Mouse (Mus musculus): ENCODE results near the gene Gm2696. TPM values are rescaled to one million over a fixed set of nuclear protein-coding genes. Genes with fewer than 3 reads are reported as not detected.
A peak's percentile ranks its signal among the peaks of the same experiment; 100 is the strongest.

The Gm2696 gene
- polyA plus RNA-seq, 1 experiment from 2014 or later = not detected

GRCm38 (mm10) chr10:77819203-77819602 lies 4.7 kb downstream of the Gm2696 start:
- no peak overlapping the region for H3K4me2 ChIP-seq (ENCODE audit: low read length)
- DNase-seq (peak; percentile 46), ATAC-seq (ENCODE audit: low FRiP score, low TSS enrichment) (no peak)
- H3K4me1 ChIP-seq (ENCODE audit: control insufficient read depth, insufficient read depth, low read length) = no peaks in the 10 kb centered on the region
- no peaks in the 10 kb centered on the region for H3K36me3 ChIP-seq (ENCODE audit: control insufficient read depth, insufficient read depth, low read length)
- H3K27ac ChIP-seq (replicated peaks; ENCODE audit: low read depth, low read length) = no peak overlapping the region
- 29% methylated on average over 4 of the region's 4 CpGs for WGBS
- H3K4me3 ChIP-seq (replicated peaks; ENCODE audit: low read depth, low read length) = no peak overlapping the region
- no peak overlapping the region for H3K9ac ChIP-seq (replicated peaks; ENCODE audit: low read length)
- no peaks in the 10 kb centered on the region for H3K27me3 ChIP-seq (ENCODE audit: control insufficient read depth, insufficient read depth, low read length)
- no peaks in the 10 kb centered on the region for H3K9me3 ChIP-seq (ENCODE audit: control insufficient read depth, low read length)

DNA sequence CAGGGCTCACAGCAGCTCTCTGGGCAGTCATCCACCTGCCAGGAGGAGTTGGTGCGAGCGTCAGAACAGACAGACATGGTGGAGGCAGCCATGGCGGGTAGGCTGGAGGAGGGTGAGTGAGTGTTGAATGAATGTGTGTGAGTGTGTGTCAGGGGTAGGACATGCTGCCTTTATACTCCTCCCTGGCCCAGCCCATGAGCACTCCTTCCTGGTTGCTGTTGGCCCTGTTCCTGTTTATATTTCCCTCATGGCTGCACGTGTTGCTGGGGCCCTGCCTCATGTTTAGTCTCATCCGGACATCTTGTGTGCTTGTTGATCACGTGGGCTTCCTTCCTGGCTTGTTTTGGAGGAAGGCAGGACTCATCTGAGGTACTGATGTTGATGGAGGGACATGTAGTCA lies 12.5 kb downstream of the Gm2696 start, which contains the start of gene Krtap10-4:
Krtap10-4 (minus strand) TSS at position 145 of the 400 bp plus-strand sequence.
- no peak within 1 kb of the TSS for H3K27ac ChIP-seq (replicated peaks; ENCODE audit: low read depth, low read length)
- H3K4me1 ChIP-seq (ENCODE audit: control insufficient read depth, insufficient read depth, low read length) = no peaks in the 10 kb centered on the region
- no peaks in the 10 kb centered on the region for H3K27me3 ChIP-seq (ENCODE audit: control insufficient read depth, insufficient read depth, low read length)
- H3K9me3 ChIP-seq (ENCODE audit: control insufficient read depth, low read length) = no peaks in the 10 kb centered on the region
- no peak within 1 kb of the TSS for H3K4me3 ChIP-seq (replicated peaks; ENCODE audit: low read depth, low read length)
- DNase-seq (no peak), ATAC-seq (ENCODE audit: low FRiP score, low TSS enrichment) (no peak)
- H3K9ac ChIP-seq (replicated peaks; ENCODE audit: low read length) = no peak within 1 kb of the TSS
- H3K36me3 ChIP-seq (ENCODE audit: control insufficient read depth, insufficient read depth, low read length) = no peaks in the 10 kb centered on the region
- H3K4me2 ChIP-seq (ENCODE audit: low read length) = no peak within 1 kb of the TSS
- 72% methylated on average over 6 of the region's 6 CpGs for WGBS

GRCm38 (mm10) chr10:77835647-77836046 lies 21.2 kb downstream of the Gm2696 start, which contains the start of gene Krtap10-10:
Gene Krtap10-10, plus strand, starts transcription at chr10:77835947.
- Histone ChIP-seq H3K9ac (replicated peaks; ENCODE audit: low read length) (no peak within 1 kb of the TSS), H3K4me2 (ENCODE audit: low read length) (no peak within 1 kb of the TSS), H3K27ac (replicated peaks; ENCODE audit: low read depth, low read length) (no peak within 1 kb of the TSS), H3K9me3 (ENCODE audit: control insufficient read depth, low read length) (no peaks in the 10 kb centered on the region), H3K36me3 (ENCODE audit: control insufficient read depth, insufficient read depth, low read length) (no peaks in the 10 kb centered on the region), H3K4me3 (replicated peaks; ENCODE audit: low read depth, low read length) (no peak within 1 kb of the TSS), H3K4me1 (ENCODE audit: control insufficient read depth, insufficient read depth, low read length) (no peaks in the 10 kb centered on the region), H3K27me3 (ENCODE audit: control insufficient read depth, insufficient read depth, low read length) (no peaks in the 10 kb centered on the region)
- WGBS = 75% methylated on average over 9 of the region's 9 CpGs
- DNase-seq (no peak), ATAC-seq (ENCODE audit: low FRiP score, low TSS enrichment) (no peak)

DNA sequence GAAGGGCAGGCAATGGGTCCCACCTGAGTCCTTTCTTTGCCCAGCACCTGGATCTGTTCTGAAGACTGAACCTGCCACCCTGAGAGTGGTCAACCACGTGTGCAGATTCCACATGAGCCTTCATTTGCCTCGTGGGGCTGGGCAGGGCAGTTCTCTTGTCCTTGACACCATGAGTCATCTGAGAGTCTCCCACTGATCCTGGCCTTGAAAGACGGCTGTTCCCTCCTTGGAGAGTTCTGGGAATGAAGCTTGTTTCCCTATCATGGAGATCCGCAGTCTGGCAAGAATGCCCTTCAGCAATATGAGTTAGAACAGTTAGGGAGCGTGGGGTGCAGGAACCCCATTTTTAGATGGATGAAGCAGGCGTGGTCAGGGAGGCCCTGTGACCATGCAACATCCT lies 24.5 kb downstream of the Gm2696 start:
- Histone ChIP-seq H3K4me3 (replicated peaks; ENCODE audit: low read depth, low read length) (no peak overlapping the region), H3K9me3 (ENCODE audit: control insufficient read depth, low read length) (peaks cover 9% of the 10 kb centered on the region; the same call in 1 of the 2 replicates), H3K27ac (replicated peaks; ENCODE audit: low read depth, low read length) (no peak overlapping the region), H3K4me2 (ENCODE audit: low read length) (no peak overlapping the region), H3K36me3 (ENCODE audit: control insufficient read depth, insufficient read depth, low read length) (no peaks in the 10 kb centered on the region), H3K4me1 (ENCODE audit: control insufficient read depth, insufficient read depth, low read length) (no peaks in the 10 kb centered on the region), H3K9ac (replicated peaks; ENCODE audit: low read length) (no peak overlapping the region), H3K27me3 (ENCODE audit: control insufficient read depth, insufficient read depth, low read length) (no peaks in the 10 kb centered on the region)
- no peak for DNase-seq
- WGBS = 83% methylated on average over 6 of the region's 6 CpGs
- ATAC-seq (ENCODE audit: low FRiP score, low TSS enrichment) = no peak

DNA sequence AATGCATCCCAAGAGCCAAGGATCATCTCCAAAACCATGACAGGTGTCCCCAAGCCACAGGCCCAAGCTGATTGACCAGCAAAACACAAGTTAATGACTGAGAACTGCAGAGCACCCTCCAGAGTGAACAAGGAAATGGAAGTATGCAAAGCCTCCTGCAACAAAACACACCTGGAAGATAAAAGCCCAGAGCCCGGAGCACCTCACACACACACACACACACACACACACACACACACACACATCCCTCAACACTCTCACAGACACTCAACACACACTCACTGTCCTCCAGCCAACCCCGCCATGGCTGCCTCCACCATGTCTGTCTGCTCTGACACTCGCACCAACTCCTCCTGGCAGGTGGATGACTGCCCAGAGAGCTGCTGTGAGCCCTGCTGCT lies 32.0 kb downstream of the Gm2696 start, which contains the start of gene Gm36176:
Gm36176 (plus strand) TSS at position 301 of the 400 bp plus-strand sequence.
- Histone ChIP-seq H3K36me3 (ENCODE audit: control insufficient read depth, insufficient read depth, low read length) (no peaks in the 10 kb centered on the region), H3K4me3 (replicated peaks; ENCODE audit: low read depth, low read length) (no peak within 1 kb of the TSS), H3K4me1 (ENCODE audit: control insufficient read depth, insufficient read depth, low read length) (no peaks in the 10 kb centered on the region), H3K9me3 (ENCODE audit: control insufficient read depth, low read length) (peaks cover 15% of the 10 kb centered on the region), H3K4me2 (ENCODE audit: low read length) (no peak within 1 kb of the TSS), H3K9ac (replicated peaks; ENCODE audit: low read length) (no peak within 1 kb of the TSS), H3K27ac (replicated peaks; ENCODE audit: low read depth, low read length) (no peak within 1 kb of the TSS), H3K27me3 (ENCODE audit: control insufficient read depth, insufficient read depth, low read length) (no peaks in the 10 kb centered on the region)
- ATAC-seq (ENCODE audit: low FRiP score, low TSS enrichment) (no peak), DNase-seq (no peak)
- 71% methylated on average over 3 of the region's 3 CpGs for WGBS

- DNase-seq (no peak), ATAC-seq (ENCODE audit: low FRiP score, low TSS enrichment) (no peak)
- Histone ChIP-seq H3K27me3 (ENCODE audit: control insufficient read depth, insufficient read depth, low read length) (no peaks in the 10 kb centered on the region), H3K4me2 (ENCODE audit: low read length) (no peak overlapping the region), H3K9me3 (ENCODE audit: control insufficient read depth, low read length) (peaks cover 15% of the 10 kb centered on the region), H3K36me3 (ENCODE audit: control insufficient read depth, insufficient read depth, low read length) (no peaks in the 10 kb centered on the region), H3K9ac (replicated peaks; ENCODE audit: low read length) (no peak overlapping the region), H3K4me1 (ENCODE audit: control insufficient read depth, insufficient read depth, low read length) (no peaks in the 10 kb centered on the region), H3K27ac (replicated peaks; ENCODE audit: low read depth, low read length) (no peak overlapping the region), H3K4me3 (replicated peaks; ENCODE audit: low read depth, low read length) (no peak overlapping the region)
- WGBS = 7% methylated on average over 2 of the region's 2 CpGs
Measured at GRCm38 (mm10) chr10:77846961-77847360, 32.5 kb downstream of the Gm2696 start.

GRCm38 (mm10) chr10:77847538-77847937 lies 33.1 kb downstream of the Gm2696 start:
- no peak overlapping the region for H3K4me2 ChIP-seq (ENCODE audit: low read length)
- no peak overlapping the region for H3K27ac ChIP-seq (replicated peaks; ENCODE audit: low read depth, low read length)
- H3K36me3 ChIP-seq (ENCODE audit: control insufficient read depth, insufficient read depth, low read length) = no peaks in the 10 kb centered on the region
- no peak overlapping the region for H3K4me3 ChIP-seq (replicated peaks; ENCODE audit: low read depth, low read length)
- ATAC-seq (ENCODE audit: low FRiP score, low TSS enrichment) (no peak), DNase-seq (no peak)
- whole genome bisulfite sequencing = 72% methylated on average over 2 of the region's 2 CpGs
- no peak overlapping the region for H3K9ac ChIP-seq (replicated peaks; ENCODE audit: low read length)
- peaks cover 15% of the 10 kb centered on the region for H3K9me3 ChIP-seq (ENCODE audit: control insufficient read depth, low read length)
- H3K4me1 ChIP-seq (ENCODE audit: control insufficient read depth, insufficient read depth, low read length) = no peaks in the 10 kb centered on the region
- H3K27me3 ChIP-seq (ENCODE audit: control insufficient read depth, insufficient read depth, low read length) = no peaks in the 10 kb centered on the region

DNA sequence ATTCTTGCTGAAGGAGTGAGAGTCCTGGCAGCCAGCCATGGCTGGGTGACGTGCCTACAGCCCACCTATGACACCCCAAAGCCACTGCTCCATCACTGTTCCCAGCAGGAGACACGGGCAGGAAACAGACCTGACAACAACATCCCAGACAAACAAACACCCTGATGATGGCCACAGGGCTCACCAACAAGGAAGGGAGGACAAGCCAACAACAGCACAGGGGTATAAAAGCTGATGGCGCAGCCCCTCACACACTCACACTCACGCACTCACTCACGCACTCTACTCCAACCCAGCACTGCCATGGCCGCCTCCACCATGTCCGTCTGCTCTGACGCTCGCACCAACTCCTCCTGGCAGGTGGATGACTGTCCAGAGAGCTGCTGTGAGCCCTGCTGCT lies 38.1 kb downstream of the Gm2696 start, which contains the start of gene Gm10318:
Gm10318 (plus strand) TSS at position 301 of the 400 bp plus-strand sequence.
- Histone ChIP-seq H3K4me2 (ENCODE audit: low read length) (no peak within 1 kb of the TSS), H3K27me3 (ENCODE audit: control insufficient read depth, insufficient read depth, low read length) (no peaks in the 10 kb centered on the region), H3K9ac (replicated peaks; ENCODE audit: low read length) (no peak within 1 kb of the TSS), H3K4me3 (replicated peaks; ENCODE audit: low read depth, low read length) (no peak within 1 kb of the TSS), H3K36me3 (ENCODE audit: control insufficient read depth, insufficient read depth, low read length) (no peaks in the 10 kb centered on the region), H3K9me3 (ENCODE audit: control insufficient read depth, low read length) (no peaks in the 10 kb centered on the region), H3K4me1 (ENCODE audit: control insufficient read depth, insufficient read depth, low read length) (no peaks in the 10 kb centered on the region), H3K27ac (replicated peaks; ENCODE audit: low read depth, low read length) (no peak within 1 kb of the TSS)
- DNase-seq (no peak), ATAC-seq (ENCODE audit: low FRiP score, low TSS enrichment) (no peak)
- WGBS = 68% methylated on average over 9 of the region's 9 CpGs

DNA sequence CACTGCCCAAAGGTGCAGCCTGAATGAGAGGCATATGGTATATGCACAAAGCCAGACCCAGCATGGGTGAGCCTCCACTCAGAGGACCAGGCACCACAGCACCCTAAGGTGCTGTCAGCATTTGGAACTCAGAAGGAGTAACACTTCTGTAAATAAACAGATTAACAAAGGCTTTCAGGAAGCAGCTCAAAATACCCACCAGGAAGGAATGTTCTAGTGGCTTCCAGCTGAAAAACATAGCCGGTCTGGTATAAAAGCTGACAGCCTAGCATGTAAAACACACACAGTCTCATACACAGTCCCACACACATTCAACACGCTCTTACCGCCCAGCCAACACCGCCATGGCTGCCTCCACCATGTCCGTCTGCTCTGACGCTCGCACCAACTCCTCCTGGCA lies 47.2 kb downstream of the Gm2696 start, which contains the start of gene Gm3285:
Gm3285 (plus strand) TSS at position 301 of the 400 bp plus-strand sequence.
- Histone ChIP-seq H3K9me3 (ENCODE audit: control insufficient read depth, low read length) (no peaks in the 10 kb centered on the region), H3K9ac (replicated peaks; ENCODE audit: low read length) (no peak within 1 kb of the TSS), H3K4me2 (ENCODE audit: low read length) (no peak within 1 kb of the TSS), H3K36me3 (ENCODE audit: control insufficient read depth, insufficient read depth, low read length) (no peaks in the 10 kb centered on the region), H3K27ac (replicated peaks; ENCODE audit: low read depth, low read length) (no peak within 1 kb of the TSS), H3K27me3 (ENCODE audit: control insufficient read depth, insufficient read depth, low read length) (no peaks in the 10 kb centered on the region), H3K4me3 (replicated peaks; ENCODE audit: low read depth, low read length) (no peak within 1 kb of the TSS), H3K4me1 (ENCODE audit: control insufficient read depth, insufficient read depth, low read length) (no peaks in the 10 kb centered on the region)
- DNase-seq (no peak), ATAC-seq (ENCODE audit: low FRiP score, low TSS enrichment) (no peak)
- WGBS = 41% methylated on average over 7 of the region's 7 CpGs

Measured in midbrain, embryonic 14.5 days (tissue).